Comparison of ENCODE assay signal across 15 mouse cellular contexts in genomic region chr2:160793117-160793516, GRCm38 (mm10).
A peak's percentile ranks its signal among the peaks of the same experiment; 100 is the strongest.
DNase-seq lines count a peak whose midpoint lies in the region; ATAC-seq and TF ChIP-seq lines count a peak whose summit lies in the region.
"Had no signal": no experiment of that assay in that cellular context is flagged by ENCODE, and none has a peak within 500 bp of the region (broad histone marks: within the 10 kb centered on the region; RNA-seq: fewer than 3 reads in every experiment).

No protein-coding gene starts in this region.

- peaks cover 6% of the 10 kb centered on the region for H3K4me1 ChIP-seq in heart, postnatal 0 days (ENCODE audit: control insufficient read depth, insufficient read depth)
- H3K4me1 ChIP-seq: hindbrain, embryonic 12.5 days had no signal

- no peak for DNase-seq in heart, postnatal 0 days (ENCODE audit: low spot score)
- DNase-seq in heart, postnatal 25 days (ENCODE audit: low spot score), result no peak
- peak; percentile 25 for DNase-seq in thymus, postnatal 0 days (ENCODE audit: low spot score)
- no peak for DNase-seq in thymus, postnatal 10 days (ENCODE audit: low spot score in 2 of 2)
- DNase-seq in splenic B cell, adult 2 months (ENCODE audit: low read depth, low spot score), result peak; percentile 54
- no peak for DNase-seq in right cerebral cortex, postnatal 4 days
- no peak for DNase-seq in frontal cortex, adult 2 months (ENCODE audit: extremely low spot score in 1 of 2, low spot score in 1 of 2)
- DNase-seq: adrenal gland, adult 8-10 months; embryo, embryonic 11 days; kidney, postnatal 4 days; thymus, adult 18-20 months had no signal

- H3K27ac ChIP-seq in heart, postnatal 0 days (ENCODE audit: low read depth), result no peak overlapping the region
- H3K27ac ChIP-seq: forebrain, embryonic 10.5 days; hindbrain, embryonic 12.5 days had no signal

- no peak overlapping the region for H3K4me2 ChIP-seq in heart, postnatal 0 days (ENCODE audit: low read depth, low read length)
- H3K4me2 ChIP-seq: hindbrain, embryonic 12.5 days had no signal

- no peak overlapping the region for H3K9ac ChIP-seq in heart, postnatal 0 days (replicated peaks; ENCODE audit: low read depth, low read length)
- H3K9ac ChIP-seq: hindbrain, embryonic 12.5 days had no signal

- no peak for TF ChIP-seq EP300 in heart, postnatal 0 days (IDR thresholded peaks at IDR 0.05; ENCODE audit: low read depth)

- 74% methylated on average over 2 of the region's 2 CpGs for WGBS in heart, postnatal 0 days

- no peaks in the 10 kb centered on the region for H3K9me3 ChIP-seq in heart, postnatal 0 days (replicated peaks; ENCODE audit: control insufficient read depth, low read length)
- H3K9me3 ChIP-seq: forebrain, embryonic 10.5 days; G1E; hindbrain, embryonic 12.5 days had no signal

- no peaks in the 10 kb centered on the region for H3K27me3 ChIP-seq in heart, postnatal 0 days (ENCODE audit: control insufficient read depth, insufficient read depth, low read length)
- H3K27me3 ChIP-seq in splenic B cell, adult 2 months (ENCODE audit: control insufficient read depth, insufficient read depth, low read length, poor library complexity, severe bottlenecking), result no peaks in the 10 kb centered on the region
- H3K27me3 ChIP-seq: hindbrain, embryonic 12.5 days had no signal

- no peaks in the 10 kb centered on the region for H3K36me3 ChIP-seq in heart, postnatal 0 days (replicated peaks; ENCODE audit: control insufficient read depth, insufficient read depth, low read length)
- no peaks in the 10 kb centered on the region for H3K36me3 ChIP-seq in splenic B cell, adult 2 months (ENCODE audit: control insufficient read depth, insufficient read depth, low read length, poor library complexity, severe bottlenecking)
- H3K36me3 ChIP-seq: forebrain, embryonic 10.5 days; G1E; hindbrain, embryonic 12.5 days had no signal

- ATAC-seq in heart, postnatal 0 days (ENCODE audit: insufficient read depth, low read depth), result no peak
- ATAC-seq in common myeloid progenitor, adult 5-6 weeks (replicated peaks; ENCODE audit: low read depth, poor library complexity, severe bottlenecking), result peak; percentile 83

- TF ChIP-seq CTCF in heart, postnatal 0 days (IDR thresholded peaks at IDR 0.05; ENCODE audit: low read depth), result peak; percentile 30; the same call in 1 of the 2 replicates

- intact Hi-C loops in heart, postnatal 25 days (cut with DNase I), result loop anchor here (5.0 kb wide), 3 partner anchors 61 to 191 kb away; partner anchors contain the start of genes Lpin3 and Plcg1

- H3K4me3 ChIP-seq in heart, postnatal 0 days (ENCODE audit: low read depth, low read length), result no peak overlapping the region
- H3K4me3 ChIP-seq: forebrain, embryonic 10.5 days; hindbrain, embryonic 12.5 days had no signal

Comparison
In these comparisons a context has a peak if more than half of its experiments do, and no peak if none do; other contexts are left out.
1. DNase-seq: peak in thymus, postnatal 0 days (single experiment) and splenic B cell, adult 2 months (single experiment); none in heart, postnatal 0 days (single experiment), heart, postnatal 25 days (single experiment), thymus, postnatal 10 days (0 of 2), right cerebral cortex, postnatal 4 days (single experiment) and frontal cortex, adult 2 months (0 of 2).